Comparison of ENCODE assay signal across 28 mouse cellular contexts in genomic region chr16:89520996-89521395, GRCm38 (mm10). TPM values are rescaled to one million over a fixed set of nuclear protein-coding genes. Genes with fewer than 3 reads are reported as not detected.
"Had no signal": no experiment of that assay in that cellular context is flagged by ENCODE, and none has a peak within 500 bp of the region (broad histone marks: within the 10 kb centered on the region; RNA-seq: fewer than 3 reads in every experiment).

No protein-coding gene starts in this region.

- H3K27ac ChIP-seq: limb, embryonic 10.5 days; limb, embryonic 13.5 days; liver, embryonic 12.5 days; liver, embryonic 15.5 days; neural tube, embryonic 12.5 days; neural tube, embryonic 15.5 days; stomach, embryonic 15.5 days had no signal

- H3K36me3 ChIP-seq: limb, embryonic 10.5 days; limb, embryonic 13.5 days; liver, embryonic 12.5 days; liver, embryonic 15.5 days; neural tube, embryonic 12.5 days; neural tube, embryonic 15.5 days; stomach, embryonic 15.5 days had no signal

- DNase-seq: kidney, adult 8-10 months; kidney, postnatal 14 days; kidney, postnatal 4 days; liver; lung, embryonic 14.5 days; midbrain, embryonic 14.5 days; retina, postnatal 1 day; right cerebral cortex, postnatal 25 days; spleen, adult 18-20 months; thymus, postnatal 36 days had no signal

- H3K27me3 ChIP-seq: limb, embryonic 13.5 days; liver, embryonic 12.5 days; liver, embryonic 15.5 days; neural tube, embryonic 12.5 days; neural tube, embryonic 15.5 days; stomach, embryonic 15.5 days had no signal

- H3K4me1 ChIP-seq: limb, embryonic 10.5 days; limb, embryonic 13.5 days; liver, embryonic 12.5 days; liver, embryonic 15.5 days; neural tube, embryonic 12.5 days; stomach, embryonic 15.5 days had no signal

- H3K9ac ChIP-seq: limb, embryonic 13.5 days; liver, embryonic 12.5 days; liver, embryonic 15.5 days; lung, embryonic 14.5 days; neural tube, embryonic 12.5 days; neural tube, embryonic 15.5 days; stomach, embryonic 15.5 days had no signal

- H3K4me3 ChIP-seq: limb, embryonic 10.5 days; limb, embryonic 13.5 days; liver, embryonic 12.5 days; liver, embryonic 15.5 days; neural tube, embryonic 12.5 days; neural tube, embryonic 15.5 days; stomach, embryonic 15.5 days had no signal

- H3K4me2 ChIP-seq: limb, embryonic 13.5 days; liver, embryonic 12.5 days; liver, embryonic 15.5 days; lung, embryonic 14.5 days; midbrain, embryonic 11.5 days; neural tube, embryonic 12.5 days; neural tube, embryonic 15.5 days; stomach, embryonic 15.5 days had no signal

- H3K9me3 ChIP-seq: limb, embryonic 10.5 days; limb, embryonic 13.5 days; liver, embryonic 12.5 days; liver, embryonic 15.5 days; neural tube, embryonic 12.5 days; neural tube, embryonic 15.5 days; stomach, embryonic 15.5 days had no signal

- ATAC-seq: intestine, postnatal 0 days; liver, embryonic 12.5 days had no signal

RNA-seq across cellular contexts. Expression of gene Krtap7-1, which starts 12.9 kb away (rescaled TPM):
- total RNA-seq: layer of hippocampus, adult 18-20 months; layer of hippocampus, postnatal 14 days; left cerebral cortex, adult 8-10 months; left cerebral cortex, postnatal 25 days; megakaryocyte progenitor cell, adult 5-6 weeks; megakaryocyte-erythroid progenitor cell, adult 5-6 weeks; midbrain, postnatal 0 days had no signal
- polyA plus RNA-seq: intestine, postnatal 0 days; kidney, embryonic 16.5 days; limb, embryonic 10.5 days; limb, embryonic 13.5 days; liver, embryonic 12.5 days; liver, embryonic 15.5 days; lung, embryonic 14.5 days; midbrain, embryonic 14.5 days; midbrain, postnatal 0 days; neural tube, embryonic 12.5 days; neural tube, embryonic 15.5 days; stomach, embryonic 15.5 days; urinary bladder, adult 2 months had no signal

RNA-seq across cellular contexts. Expression of gene Krtap8-1, which starts 33.2 kb away (rescaled TPM):
- total RNA-seq: layer of hippocampus, adult 18-20 months; layer of hippocampus, postnatal 14 days; left cerebral cortex, adult 8-10 months; left cerebral cortex, postnatal 25 days; megakaryocyte progenitor cell, adult 5-6 weeks; megakaryocyte-erythroid progenitor cell, adult 5-6 weeks; midbrain, postnatal 0 days had no signal
- polyA plus RNA-seq: intestine, postnatal 0 days; kidney, embryonic 16.5 days; limb, embryonic 10.5 days; limb, embryonic 13.5 days; liver, embryonic 12.5 days; liver, embryonic 15.5 days; lung, embryonic 14.5 days; midbrain, embryonic 11.5 days; midbrain, embryonic 14.5 days; midbrain, postnatal 0 days; neural tube, embryonic 12.5 days; neural tube, embryonic 15.5 days; stomach, embryonic 15.5 days; urinary bladder, adult 2 months had no signal

RNA-seq across cellular contexts. Expression of gene Krtap11-1, which starts 50.0 kb away (rescaled TPM):
- total RNA-seq: layer of hippocampus, adult 18-20 months; layer of hippocampus, postnatal 14 days; left cerebral cortex, adult 8-10 months; left cerebral cortex, postnatal 25 days; megakaryocyte progenitor cell, adult 5-6 weeks; megakaryocyte-erythroid progenitor cell, adult 5-6 weeks; midbrain, postnatal 0 days had no signal
- polyA plus RNA-seq: intestine, postnatal 0 days; kidney, embryonic 16.5 days; limb, embryonic 10.5 days; limb, embryonic 13.5 days; liver, embryonic 12.5 days; liver, embryonic 15.5 days; lung, embryonic 14.5 days; midbrain, embryonic 11.5 days; midbrain, embryonic 14.5 days; midbrain, postnatal 0 days; neural tube, embryonic 12.5 days; neural tube, embryonic 15.5 days; stomach, embryonic 15.5 days; urinary bladder, adult 2 months had no signal
